Mouse (Mus musculus): ENCODE measurements around the gene Pros1.

- TF ChIP-seq CTCF (conservative IDR thresholded peaks at IDR 0.05; ENCODE audit: insufficient read depth, insufficient read length, low read depth, low read length) (no peak), POLR2A (IDR thresholded peaks at IDR 0.05; ENCODE audit: low read depth, low read length) (no peak)
Observed at GRCm38 (mm10) chr16:62874065-62874464, 20.0 kb downstream of the Pros1 start.
